Comparison of ENCODE assay signal across 9 mouse cellular contexts in the genomic region with DNA sequence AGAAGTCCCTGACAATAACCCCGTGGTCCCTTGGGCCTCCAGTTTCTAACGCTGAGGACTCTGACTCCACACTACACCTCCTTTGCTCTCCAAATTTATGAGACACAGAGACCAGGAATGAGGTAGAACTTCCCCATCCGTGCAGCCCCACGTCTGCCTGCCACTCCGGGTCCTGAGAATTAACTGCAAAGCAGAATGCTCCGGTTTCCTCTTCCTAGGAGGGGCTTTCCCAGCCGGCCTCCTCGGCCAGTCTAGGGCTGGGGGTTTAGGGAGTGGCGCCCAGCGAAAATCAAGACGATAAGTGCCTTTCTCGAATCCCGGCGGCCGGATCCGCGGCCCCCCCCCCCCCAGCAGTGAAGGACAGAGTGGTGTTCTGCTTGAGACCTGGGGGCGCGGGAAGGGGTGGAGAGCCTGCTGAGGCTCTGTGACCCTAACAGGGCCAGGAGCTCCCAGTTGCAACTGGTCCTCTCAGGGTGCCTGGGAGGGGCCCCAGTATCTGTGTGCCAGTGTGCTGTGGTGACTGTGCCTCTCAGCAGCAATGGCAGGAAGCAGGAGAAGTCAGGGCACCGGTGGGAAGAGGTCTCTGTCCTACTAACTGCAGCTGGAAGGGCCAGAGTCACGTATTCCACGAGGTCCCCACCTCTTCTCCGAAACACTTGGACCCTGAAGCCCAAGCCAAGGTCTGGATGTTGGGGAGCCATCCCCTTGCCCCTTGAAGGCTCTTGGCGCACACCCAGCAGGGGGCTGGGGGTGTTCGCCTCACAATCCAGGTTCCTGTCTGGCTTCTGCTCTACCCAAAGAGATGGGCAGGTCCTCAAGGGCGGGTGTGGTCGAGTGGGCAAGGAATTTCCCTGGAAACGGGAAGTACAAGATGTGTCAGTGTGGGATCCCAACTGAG. TPM values are rescaled to one million over a fixed set of nuclear protein-coding genes. Genes with fewer than 3 reads are reported as not detected.
DNase-seq lines count a peak whose midpoint lies in the region; ATAC-seq and TF ChIP-seq lines count a peak whose summit lies in the region.
"Had no signal": no experiment of that assay in that cellular context is flagged by ENCODE, and none has a peak within 500 bp of the region (broad histone marks: within the 10 kb centered on the region; RNA-seq: fewer than 3 reads in every experiment).

No protein-coding gene starts in this region.

- H3K4me1 ChIP-seq in neural tube, embryonic 11.5 days (ENCODE audit: control insufficient read depth, insufficient read depth, low read length), result peaks cover 10% of the 10 kb centered on the region
- H3K4me1 ChIP-seq in heart, embryonic 14.5 days (ENCODE audit: control insufficient read depth in 2 of 2, insufficient read depth in 2 of 2, low read length in 2 of 2), result peaks cover 16 to 18% of the 10 kb centered on the region in 2 experiments
- peaks cover 31% of the 10 kb centered on the region for H3K4me1 ChIP-seq in limb, embryonic 12.5 days (replicated peaks)
- no peaks in the 10 kb centered on the region for H3K4me1 ChIP-seq in midbrain, postnatal 0 days (ENCODE audit: insufficient read depth, low read length)

- no peaks in the 10 kb centered on the region for H3K36me3 ChIP-seq in neural tube, embryonic 11.5 days (ENCODE audit: control insufficient read depth, insufficient read depth, low read length)
- H3K36me3 ChIP-seq in heart, embryonic 14.5 days (ENCODE audit: control insufficient read depth, insufficient read depth, low read length), result no peaks in the 10 kb centered on the region
- no peaks in the 10 kb centered on the region for H3K36me3 ChIP-seq in limb, embryonic 12.5 days
- no peaks in the 10 kb centered on the region for H3K36me3 ChIP-seq in midbrain, postnatal 0 days (ENCODE audit: insufficient read depth, low read length)

- H3K9me3 ChIP-seq in neural tube, embryonic 11.5 days (ENCODE audit: control insufficient read depth, low read length), result no peaks in the 10 kb centered on the region
- no peaks in the 10 kb centered on the region for H3K9me3 ChIP-seq in heart, embryonic 14.5 days (ENCODE audit: control insufficient read depth, low read length)
- no peaks in the 10 kb centered on the region for H3K9me3 ChIP-seq in limb, embryonic 12.5 days
- no peaks in the 10 kb centered on the region for H3K9me3 ChIP-seq in midbrain, postnatal 0 days (ENCODE audit: low read length)

- DNase-seq in neural tube, embryonic 11.5 days (ENCODE audit: low spot score), result no peak
- no peak for DNase-seq in neural tube, embryonic 10.5 days (ENCODE audit: extremely low spot score, low spot score)
- DNase-seq in midbrain, postnatal 0 days (ENCODE audit: low spot score), result no peak
- DNase-seq in frontal cortex, adult 2 months (ENCODE audit: extremely low spot score in 1 of 2, low spot score in 1 of 2), result no peak
- DNase-seq in Muller cell, postnatal 12 days (ENCODE audit: inconsistent ontology term), result no peak
- no peak for DNase-seq in gastrocnemius, postnatal 4 days (ENCODE audit: low spot score in 2 of 2)

- no peak for ATAC-seq in neural tube, embryonic 11.5 days (ENCODE audit: insufficient read depth, low FRiP score, low TSS enrichment)
- no peak for ATAC-seq in heart, embryonic 14.5 days (ENCODE audit: insufficient number of reproducible peaks, insufficient read depth, low FRiP score, low read depth)
- ATAC-seq in limb, embryonic 12.5 days (ENCODE audit: insufficient number of reproducible peaks, insufficient read depth, low FRiP score, low TSS enrichment, low read depth), result no peak
- no peak for ATAC-seq in midbrain, postnatal 0 days (ENCODE audit: low FRiP score)

- peak overlapping the region; percentile 35 for H3K4me2 ChIP-seq in neural tube, embryonic 11.5 days (ENCODE audit: low read depth)
- H3K4me2 ChIP-seq in heart, embryonic 14.5 days (ENCODE audit: low read length), result peak overlapping the region; percentile 63
- H3K4me2 ChIP-seq in limb, embryonic 12.5 days, result peak overlapping the region; percentile 56
- peak overlapping the region; percentile 22; the same call in 1 of the 2 replicates for H3K4me2 ChIP-seq in midbrain, postnatal 0 days (ENCODE audit: low read depth, low read length, poor library complexity, severe bottlenecking)

- WGBS in neural tube, embryonic 11.5 days, result 3% methylated on average over 28 of the region's 28 CpGs
- 4% methylated on average over 28 of the region's 28 CpGs for WGBS in heart, embryonic 14.5 days
- 4% methylated on average over 28 of the region's 28 CpGs for WGBS in limb, embryonic 12.5 days
- WGBS in midbrain, postnatal 0 days, result 8% methylated on average over 28 of the region's 28 CpGs

- no peaks in the 10 kb centered on the region for H3K27me3 ChIP-seq in neural tube, embryonic 11.5 days (ENCODE audit: control insufficient read depth, insufficient read depth, low read length)
- no peaks in the 10 kb centered on the region; the same call in 1 of the 2 replicates for H3K27me3 ChIP-seq in heart, embryonic 14.5 days (ENCODE audit: control insufficient read depth, insufficient read depth, low read length)
- peaks cover 20% of the 10 kb centered on the region for H3K27me3 ChIP-seq in limb, embryonic 12.5 days
- 0 out of 2 replicates have a peak, but pooled peaks cover 7% of the 10 kb centered on the region for H3K27me3 ChIP-seq in midbrain, postnatal 0 days (ENCODE audit: insufficient read depth, low read length)

- TF ChIP-seq CTCF in midbrain, postnatal 0 days (IDR thresholded peaks at IDR 0.05), result no peak

- peak overlapping the region; percentile 26 for H3K9ac ChIP-seq in neural tube, embryonic 11.5 days (ENCODE audit: low read length)
- peak overlapping the region; percentile 58; the same call in 1 of the 2 replicates for H3K9ac ChIP-seq in heart, embryonic 14.5 days (ENCODE audit: low read length)
- H3K9ac ChIP-seq in limb, embryonic 12.5 days (replicated peaks), result peak overlapping the region; percentile 54
- H3K9ac ChIP-seq in midbrain, postnatal 0 days (replicated peaks; ENCODE audit: low read length, poor library complexity, severe bottlenecking), result no peak overlapping the region

- 0 out of 2 replicates have a peak overlapping the region, but pooled peaks have one; percentile 4 for H3K4me3 ChIP-seq in neural tube, embryonic 11.5 days (ENCODE audit: low read depth, low read length)
- H3K4me3 ChIP-seq in heart, embryonic 14.5 days (ENCODE audit: control insufficient read depth in 1 of 2, insufficient read depth in 1 of 2, low read depth in 1 of 2, low read length in 2 of 2), result peak overlapping the region; percentile 1 to 28
- H3K4me3 ChIP-seq in limb, embryonic 12.5 days (replicated peaks), result peak overlapping the region; percentile 27
- H3K4me3 ChIP-seq in midbrain, postnatal 0 days (ENCODE audit: low read depth, low read length), result no peak overlapping the region

- no peak overlapping the region for H3K27ac ChIP-seq in neural tube, embryonic 11.5 days (ENCODE audit: low read depth, low read length)
- 0 out of 4 replicates have a peak overlapping the region, but pooled peaks of 1 of the 2 experiments have one; percentile 42 for H3K27ac ChIP-seq in heart, embryonic 14.5 days (replicated peaks in 1 of 2; ENCODE audit: control insufficient read depth in 1 of 2, insufficient read depth in 1 of 2, low read depth in 2 of 2, low read length in 2 of 2)
- H3K27ac ChIP-seq in limb, embryonic 12.5 days, result peak overlapping the region; percentile 20; the same call in 1 of the 2 replicates
- H3K27ac ChIP-seq in midbrain, postnatal 0 days (ENCODE audit: low read depth, low read length), result no peak overlapping the region

RNA-seq across cellular contexts. Expression of gene Fkbp5, which starts 6.6 kb away (rescaled TPM):
- 9.7 and 11.2 TPM in 2 replicates for polyA plus RNA-seq in neural tube, embryonic 11.5 days (2014; fragmentation: Nextera tagmentation; extraction: Ambion mirVana)
- 4.3 and 5.0 TPM in 2 replicates for polyA plus RNA-seq in heart, embryonic 14.5 days (2014; fragmentation: Nextera tagmentation; extraction: Ambion mirVana)
- 36.2 and 42.4 TPM in 2 replicates for polyA plus RNA-seq in limb, embryonic 12.5 days (2016; fragmentation: Nextera tagmentation; extraction: Ambion mirVana)
- 29.9 and 31.9 TPM in 2 replicates for total RNA-seq in midbrain, postnatal 0 days (2014; rRNA removed)
- polyA plus RNA-seq in midbrain, postnatal 0 days (2015; fragmentation: Nextera tagmentation; extraction: Ambion mirVana), result 19.9 and 22.5 TPM in 2 replicates
- 16.3 and 18.9 TPM in 2 replicates for polyA plus RNA-seq in frontal cortex, adult 2 months (2012; rRNA removed)
- 10 to 100 TPM; 11.5 to 12.0 TPM for total RNA-seq in gastrocnemius, postnatal 4 days (2021)

RNA-seq across cellular contexts. Expression of gene Armc12, which starts 19.9 kb away (rescaled TPM):
- not detected in 2 replicates for polyA plus RNA-seq in neural tube, embryonic 11.5 days (2014; fragmentation: Nextera tagmentation; extraction: Ambion mirVana)
- polyA plus RNA-seq in heart, embryonic 14.5 days (2014; fragmentation: Nextera tagmentation; extraction: Ambion mirVana), result not detected in 2 replicates
- polyA plus RNA-seq in limb, embryonic 12.5 days (2016; fragmentation: Nextera tagmentation; extraction: Ambion mirVana), result not detected in 2 replicates
- total RNA-seq in midbrain, postnatal 0 days (2014; rRNA removed), result not detected in 2 replicates
- polyA plus RNA-seq in midbrain, postnatal 0 days (2015; fragmentation: Nextera tagmentation; extraction: Ambion mirVana), result not detected in 2 replicates
- not detected in 2 replicates for polyA plus RNA-seq in frontal cortex, adult 2 months (2012; rRNA removed)
- total RNA-seq in gastrocnemius, postnatal 4 days (2021), result not detected
- polyA plus RNA-seq: large intestine, adult 2 months had no signal

RNA-seq across cellular contexts. Expression of gene Clpsl2, which starts 38.5 kb away (rescaled TPM):
- not detected in 2 replicates for polyA plus RNA-seq in neural tube, embryonic 11.5 days (2014; fragmentation: Nextera tagmentation; extraction: Ambion mirVana)
- polyA plus RNA-seq in heart, embryonic 14.5 days (2014; fragmentation: Nextera tagmentation; extraction: Ambion mirVana), result not detected in 2 replicates
- polyA plus RNA-seq in limb, embryonic 12.5 days (2016; fragmentation: Nextera tagmentation; extraction: Ambion mirVana), result not detected in 2 replicates
- not detected in 2 replicates for total RNA-seq in midbrain, postnatal 0 days (2014; rRNA removed)
- polyA plus RNA-seq in midbrain, postnatal 0 days (2015; fragmentation: Nextera tagmentation; extraction: Ambion mirVana), result not detected in 2 replicates
- not detected in 2 replicates for polyA plus RNA-seq in frontal cortex, adult 2 months (2012; rRNA removed)
- total RNA-seq in gastrocnemius, postnatal 4 days (2021), result not detected
- polyA plus RNA-seq: large intestine, adult 2 months had no signal

RNA-seq across cellular contexts. Expression of gene Clps, which starts 49.9 kb away (rescaled TPM):
- polyA plus RNA-seq in neural tube, embryonic 11.5 days (2014; fragmentation: Nextera tagmentation; extraction: Ambion mirVana), result not detected in 2 replicates
- polyA plus RNA-seq in heart, embryonic 14.5 days (2014; fragmentation: Nextera tagmentation; extraction: Ambion mirVana), result 0.47 TPM in 1 of 2 replicates, not detected in the other
- polyA plus RNA-seq in limb, embryonic 12.5 days (2016; fragmentation: Nextera tagmentation; extraction: Ambion mirVana), result not detected in 2 replicates
- not detected in 2 replicates for total RNA-seq in midbrain, postnatal 0 days (2014; rRNA removed)
- not detected in 2 replicates for polyA plus RNA-seq in midbrain, postnatal 0 days (2015; fragmentation: Nextera tagmentation; extraction: Ambion mirVana)
- 0.18 TPM in 1 of 2 replicates, not detected in the other for polyA plus RNA-seq in frontal cortex, adult 2 months (2012; rRNA removed)
- total RNA-seq in gastrocnemius, postnatal 4 days (2021), result not detected
